Mouse (Mus musculus): ENCODE measurements around the gene Cdk10.
"Not testable (repeated sequence)": the region's sequence is repeated elsewhere in the genome, so short reads cannot be mapped to it uniquely, and the experiment has no call there.

Gene Cdk10

GRCm38 (mm10) chr8:123233760-123234159 is 9.1 kb downstream of the Cdk10 start:
- no peak for DNase-seq

GRCm38 (mm10) chr8:123234918-123235519 is 10.4 kb downstream of the Cdk10 start:
- peak; percentile 56 to 66 for DNase-seq

DNA sequence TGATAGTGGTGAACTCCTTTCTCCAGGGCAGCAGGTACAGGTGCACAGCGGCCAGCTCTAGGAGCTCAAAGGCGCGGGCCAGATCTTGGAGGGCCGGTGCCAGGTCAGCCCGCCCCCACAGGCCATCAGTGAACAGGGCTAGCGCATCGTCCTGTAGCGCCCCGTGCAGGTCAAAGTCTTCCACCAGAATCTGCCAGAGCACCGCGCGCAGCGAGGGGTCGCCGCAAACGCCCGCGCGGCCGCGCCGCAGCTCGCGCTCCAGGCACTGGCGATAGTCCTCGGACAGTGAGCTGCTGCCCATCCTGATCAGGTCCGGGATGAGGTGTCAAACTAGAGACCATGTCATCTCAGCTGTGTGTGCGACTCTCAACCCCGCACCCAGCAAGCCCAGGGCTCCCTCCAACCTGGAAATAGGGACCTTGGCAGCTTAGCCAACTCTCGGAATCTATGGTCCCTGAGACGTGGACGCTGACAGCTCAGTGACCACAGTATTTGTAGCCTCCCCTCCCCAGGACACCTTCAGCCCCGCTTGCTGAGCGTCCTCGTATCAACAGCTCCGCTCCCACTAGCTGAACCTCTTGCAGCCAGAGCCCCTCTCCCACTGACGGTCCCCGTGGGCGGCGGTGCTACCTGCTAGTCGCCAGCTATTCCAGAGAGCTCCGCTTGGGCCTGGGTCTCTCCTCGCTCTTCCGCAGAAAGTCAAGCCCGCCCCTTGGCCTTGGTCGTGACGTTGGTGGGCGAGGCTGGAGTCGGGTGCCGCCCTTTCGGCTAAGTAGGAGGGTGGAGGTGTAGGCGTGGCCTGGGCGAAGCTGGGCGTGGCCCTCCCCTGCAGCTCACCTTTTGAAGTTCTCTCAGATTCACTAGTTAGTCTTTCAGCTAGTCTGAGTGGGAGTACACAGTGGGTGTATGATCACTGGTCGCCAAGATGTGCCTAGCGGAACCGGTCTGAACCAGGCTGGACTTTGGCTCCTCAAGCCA is 11.2 kb downstream of the Cdk10 start, which contains the start of gene Spata2l:
Spata2l (minus strand) TSS at position 714 of the 978 bp plus-strand sequence.
- peak; percentile 83 to 90 for DNase-seq

GRCm38 (mm10) chr8:123239398-123239797 is 14.8 kb downstream of the Cdk10 start:
- DNase-seq: no peak

- no peak for DNase-seq
These were observed 17.7 kb downstream of the Cdk10 start for GRCm38 (mm10) chr8:123242107-123242923.

DNA sequence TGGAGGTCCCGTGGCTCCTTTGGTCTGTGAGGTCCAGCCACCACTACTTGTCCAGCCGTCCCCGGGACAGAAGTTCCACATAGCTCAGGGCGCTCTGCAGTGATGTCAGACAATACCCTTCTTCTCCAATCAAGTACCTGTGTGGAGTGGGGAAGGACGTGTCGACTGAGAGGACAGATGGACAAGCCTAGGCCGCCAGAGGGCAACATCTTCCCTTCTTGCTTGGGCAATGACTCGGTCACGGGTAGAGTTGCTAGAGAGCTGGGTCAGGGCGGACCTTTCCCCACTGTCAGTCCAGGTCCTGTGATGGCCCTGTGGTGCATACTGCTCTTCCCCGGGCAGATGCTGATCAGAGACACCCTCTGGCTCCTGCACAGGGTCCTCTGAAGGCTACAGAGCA is 18.4 kb downstream of the Cdk10 start:
- DNase-seq: no peak

- no peak for DNase-seq
These were observed 19.7 kb downstream of the Cdk10 start for GRCm38 (mm10) chr8:123244382-123244781.

DNA sequence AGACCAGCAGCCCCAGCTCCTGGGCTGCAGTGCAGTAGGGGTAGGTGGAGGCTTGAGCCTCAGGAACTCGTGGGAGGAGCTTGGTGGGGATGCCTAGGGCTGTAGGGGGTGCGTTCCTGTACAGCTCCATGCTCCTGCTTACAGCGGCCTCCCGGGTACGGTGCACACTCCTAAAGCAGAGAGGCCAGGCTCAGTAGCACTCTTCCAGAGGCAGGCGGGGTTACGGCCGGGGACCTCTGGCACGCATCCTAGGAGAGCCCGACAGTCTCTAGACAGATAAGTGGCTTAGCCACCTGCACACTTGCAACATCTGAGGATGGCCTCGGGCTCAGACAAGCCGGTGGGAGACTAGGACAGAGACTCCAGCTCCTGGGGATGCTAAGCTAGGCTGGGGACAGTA is 20.9 kb downstream of the Cdk10 start:
- no peak for DNase-seq

- no peak for DNase-seq
These were observed 23.1 kb downstream of the Cdk10 start for GRCm38 (mm10) chr8:123247748-123248147.

- DNase-seq: no peak
These were observed 24.0 kb downstream of the Cdk10 start for GRCm38 (mm10) chr8:123248596-123248995.

GRCm38 (mm10) chr8:123250940-123251339 is 26.3 kb downstream of the Cdk10 start:
- no peak for DNase-seq

- no peak for DNase-seq
These were observed 28.3 kb downstream of the Cdk10 start for GRCm38 (mm10) chr8:123252925-123253324.

- DNase-seq: peak in 1 of 2 experiments; percentile 34
These were observed 28.9 kb downstream of the Cdk10 start for GRCm38 (mm10) chr8:123253451-123254098.

- DNase-seq: peak; percentile 90 to 93
These were observed 29.6 kb downstream of the Cdk10 start, which contains the start of the genes Zfp276 and Vps9d1 for GRCm38 (mm10) chr8:123254099-123254885. TSS of gene Zfp276 (plus strand) at chr8:123254195. TSS of gene Vps9d1 (minus strand) at chr8:123254348.

DNA sequence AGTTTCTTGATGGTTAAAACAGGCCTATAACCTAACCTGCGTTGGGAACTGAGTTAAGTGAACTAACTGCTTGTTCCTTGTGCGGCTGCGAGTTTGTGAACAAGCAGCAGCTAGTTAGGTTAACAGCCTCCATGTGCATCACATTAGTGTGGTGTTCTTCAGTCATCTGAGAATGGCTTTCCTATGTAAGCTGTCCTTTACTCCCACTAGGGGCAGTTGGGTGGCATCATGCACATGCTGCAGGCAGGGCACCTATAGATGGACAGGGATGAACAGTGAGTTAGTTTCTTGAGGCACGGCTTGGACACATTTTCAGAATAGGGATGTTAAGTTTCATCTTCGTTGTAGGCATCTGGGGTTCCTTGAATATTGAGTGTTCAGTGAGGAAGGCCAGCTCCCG is 30.5 kb downstream of the Cdk10 start:
- DNase-seq: no peak

- DNase-seq: no peak
These were observed 32.5 kb downstream of the Cdk10 start for GRCm38 (mm10) chr8:123257114-123257513.

GRCm38 (mm10) chr8:123257593-123257992 is 33.0 kb downstream of the Cdk10 start:
- DNase-seq: not testable (repeated sequence)

GRCm38 (mm10) chr8:123267926-123268656 is 43.4 kb downstream of the Cdk10 start:
- no peak for DNase-seq

DNA sequence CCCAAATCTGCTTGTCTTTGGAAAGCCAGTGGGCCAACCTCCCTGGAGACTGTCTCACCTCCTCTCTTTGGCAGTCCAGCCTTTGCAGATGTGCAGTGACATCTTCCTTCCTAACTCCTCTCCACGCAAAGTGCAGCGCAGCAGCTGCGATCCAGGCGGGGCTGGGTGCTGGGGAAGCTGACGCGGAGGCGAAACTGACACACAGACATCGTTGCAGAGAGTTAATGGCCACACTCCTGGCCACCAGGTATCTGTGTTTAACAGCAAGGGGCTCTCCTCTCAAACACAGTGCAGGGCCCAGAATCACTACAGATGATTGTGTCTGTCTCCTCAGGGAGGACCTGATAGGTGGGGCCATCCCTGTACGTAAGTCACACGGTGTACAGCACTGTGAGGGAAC is 46.5 kb downstream of the Cdk10 start:
- no peak for DNase-seq

DNA sequence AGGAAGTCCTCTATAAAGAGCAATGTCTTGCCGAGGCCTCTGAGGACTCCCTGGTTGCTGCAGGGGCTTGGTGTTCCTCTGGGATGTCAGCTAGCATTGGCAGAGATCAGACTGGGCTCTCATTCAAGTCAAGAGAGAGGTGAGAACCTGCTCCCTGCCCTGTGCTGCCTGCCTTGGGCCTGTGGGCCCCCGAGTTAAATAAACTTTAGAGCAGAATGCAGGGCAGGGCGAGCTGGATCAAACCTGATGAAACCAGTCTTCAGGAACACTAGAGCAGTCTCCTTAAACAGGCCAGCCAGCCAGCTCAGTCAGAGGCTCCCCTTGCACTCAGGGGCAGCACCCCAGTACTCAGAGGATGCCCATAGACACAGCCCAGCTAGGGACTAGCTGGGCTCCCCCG is 47.3 kb downstream of the Cdk10 start:
- no peak for DNase-seq

- no peak for DNase-seq
These were observed 49.8 kb downstream of the Cdk10 start for GRCm38 (mm10) chr8:123274447-123274846.
